Mouse (Mus musculus) heart, postnatal 36 days (tissue): Measurements from ENCODE around the gene Dmrtc2. TPM values are rescaled to one million over a fixed set of nuclear protein-coding genes. Genes with fewer than 3 reads are reported as not detected.
"Not testable (repeated sequence)": the region's sequence is repeated elsewhere in the genome, so short reads cannot be mapped to it uniquely, and the experiment has no call there.

Experiments used
- DNase-seq, 2 experiments: peaks; one replicate each; pipeline ENCODE4 v3.0.0; 2021 to 2022
- intact Hi-C: fragments of 180-260 bp; cut with DNase I; formaldehyde crosslinking; loops from one replicate; pipeline ENCODE4 v1.15.1; 2025
- total RNA-seq, 2 experiments: library from RNA; stranded (reverse); gene quantifications; 2 replicates each; pipeline ENCODE4 v1.2.3; 2021

Gene Dmrtc2
- total RNA-seq, 2 experiments from 2014 or later, result not detected

GRCm38 (mm10) chr7:24862853-24863252 lies 7.0 kb upstream of the Dmrtc2 start:
- intact Hi-C loops, result no loop called here
- no peak for DNase-seq

- intact Hi-C loops, result no loop called here
- DNase-seq, result no peak
Observed at GRCm38 (mm10) chr7:24864156-24864555, 5.7 kb upstream of the Dmrtc2 start.

GRCm38 (mm10) chr7:24869080-24869479 lies 777 bp upstream of the Dmrtc2 start:
- intact Hi-C loops, result no loop called here

GRCm38 (mm10) chr7:24877588-24877987 lies 7.7 kb downstream of the Dmrtc2 start:
- intact Hi-C loops, result no loop called here
- DNase-seq, result no peak

More at GRCm38 (mm10) chr7:24869080-24869479, 777 bp upstream of the Dmrtc2 start:
- DNase-seq, result no peak

GRCm38 (mm10) chr7:24879620-24880019 lies 9.8 kb downstream of the Dmrtc2 start:
- intact Hi-C loops, result loop anchor here (5.0 to 10.0 kb wide), 3 partner anchors 198 to 795 kb away; partner anchors contain the start of genes Gsk3a and Zfp180
- DNase-seq, result no peak

GRCm38 (mm10) chr7:24882416-24883199 lies 12.8 kb downstream of the Dmrtc2 start:
- no peak for DNase-seq
- intact Hi-C loops, result loop anchor here (5.0 to 10.0 kb wide), 3 partner anchors 195 to 798 kb away; partner anchors contain the start of genes Gsk3a and Zfp180

GRCm38 (mm10) chr7:24883896-24884692 lies 14.2 kb downstream of the Dmrtc2 start, which contains the start of gene Rps19:
TSS of gene Rps19 (plus strand) at chr7:24884371.
- DNase-seq, result peak; percentile 98 to 99
- intact Hi-C loops, result loop anchor here (1.0 to 10.0 kb wide), 4 partner anchors 20 to 799 kb away; partner anchors contain the start of genes Gsk3a and Zfp180

- intact Hi-C loops, result loop anchor here (1.0 to 10.0 kb wide), 4 partner anchors 20 to 800 kb away; partner anchors contain the start of genes Gsk3a and Zfp180
- no peak for DNase-seq
Observed at GRCm38 (mm10) chr7:24884693-24885291, 14.9 kb downstream of the Dmrtc2 start.

- no peak for DNase-seq
- intact Hi-C loops, result loop anchor here (10.0 kb wide), 2 partner anchors 349 to 801 kb away; partner anchors contain the start of genes Gsk3a and Zfp180
Observed at GRCm38 (mm10) chr7:24885468-24886307, 15.8 kb downstream of the Dmrtc2 start.

GRCm38 (mm10) chr7:24886308-24886633 lies 16.4 kb downstream of the Dmrtc2 start:
- DNase-seq, result no peak
- intact Hi-C loops, result loop anchor here (10.0 kb wide), 2 partner anchors 349 to 801 kb away; partner anchors contain the start of genes Gsk3a and Zfp180

- intact Hi-C loops, result loop anchor here (10.0 kb wide), 2 partner anchors 348 to 802 kb away; partner anchors contain the start of genes Gsk3a and Zfp180
- DNase-seq, result no peak
Observed at GRCm38 (mm10) chr7:24887096-24887495, 17.2 kb downstream of the Dmrtc2 start.

GRCm38 (mm10) chr7:24889431-24890220 lies 19.8 kb downstream of the Dmrtc2 start:
- intact Hi-C loops, result loop anchor here (1.0 to 10.0 kb wide), 5 partner anchors 15 to 805 kb away; partner anchors contain the start of genes Gsk3a and Zfp180
- DNase-seq, result no peak

GRCm38 (mm10) chr7:24890281-24891216 lies 20.7 kb downstream of the Dmrtc2 start:
- DNase-seq, result peak; percentile 72 to 75
- intact Hi-C loops, result loop anchor here (1.0 to 2.0 kb wide), 3 partner anchors 14 to 75 kb away; no protein-coding TSS in a partner anchor

- no peak for DNase-seq
- intact Hi-C loops, result loop anchor here (2.0 kb wide), 1 partner anchor 13 kb away; no protein-coding TSS in a partner anchor
Observed at GRCm38 (mm10) chr7:24891241-24892124, 21.6 kb downstream of the Dmrtc2 start.

- DNase-seq, result no peak
- intact Hi-C loops, result no loop called here
Observed at GRCm38 (mm10) chr7:24892125-24892583, 22.3 kb downstream of the Dmrtc2 start.

GRCm38 (mm10) chr7:24895749-24896148 lies 25.9 kb downstream of the Dmrtc2 start:
- intact Hi-C loops, result not testable (repeated sequence)

More at GRCm38 (mm10) chr7:24895749-24896148, 25.9 kb downstream of the Dmrtc2 start:
- not testable (repeated sequence) for DNase-seq
